9 mouse cellular contexts compared by ENCODE assay signal in the genomic region with DNA sequence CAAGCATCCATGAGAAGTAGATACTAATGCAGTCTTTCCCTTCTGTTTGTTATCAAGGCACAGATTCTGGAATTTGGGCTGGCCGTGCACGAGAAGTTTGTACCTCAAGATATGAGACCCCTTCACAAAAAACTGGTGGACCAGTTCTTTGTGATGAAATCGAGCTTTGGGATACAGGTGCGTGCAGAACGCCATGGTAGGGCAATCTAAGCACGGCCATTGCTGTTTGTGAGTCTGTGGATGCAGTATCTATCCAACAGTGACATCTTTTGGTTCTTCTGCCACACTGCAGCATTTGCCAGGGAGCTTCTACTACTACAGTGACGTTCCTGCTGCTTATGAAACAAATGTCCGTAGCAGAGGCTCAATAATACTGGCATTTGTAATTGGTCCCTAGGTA.
DNase-seq lines count a peak whose midpoint lies in the region; ATAC-seq lines count a peak whose summit lies in the region.
"Had no signal": no experiment of that assay in that cellular context is flagged by ENCODE, and none has a peak within 500 bp of the region (broad histone marks: within the 10 kb centered on the region; RNA-seq: fewer than 3 reads in every experiment).

No protein-coding gene starts in this region.

- H3K27me3 ChIP-seq in midbrain, embryonic 10.5 days (ENCODE audit: low read depth, poor library complexity, severe bottlenecking) = no peaks in the 10 kb centered on the region; the same call in 1 of the 2 replicates
- no peaks in the 10 kb centered on the region for H3K27me3 ChIP-seq in midbrain, embryonic 16.5 days (ENCODE audit: control insufficient read depth, insufficient read depth, low read depth, low read length)

- H3K4me2 ChIP-seq in midbrain, embryonic 16.5 days (ENCODE audit: low read length) = no peak overlapping the region

- H3K27ac ChIP-seq in midbrain, embryonic 10.5 days (replicated peaks) = no peak overlapping the region
- H3K27ac ChIP-seq in midbrain, embryonic 16.5 days (ENCODE audit: low read length) = no peak overlapping the region

- 76% methylated on average over 8 of the region's 8 CpGs for WGBS in midbrain, embryonic 10.5 days
- 69% methylated on average over 8 of the region's 8 CpGs for WGBS in midbrain, embryonic 16.5 days

- H3K4me3 ChIP-seq in midbrain, embryonic 10.5 days = no peak overlapping the region
- no peak overlapping the region for H3K4me3 ChIP-seq in midbrain, embryonic 16.5 days (ENCODE audit: low read depth, low read length)
- H3K4me3 ChIP-seq: myocyte had no signal

- H3K9ac ChIP-seq in midbrain, embryonic 16.5 days (ENCODE audit: low read depth, low read length) = no peak overlapping the region

- peak; percentile 48 for DNase-seq in embryo, embryonic 10 days (ENCODE audit: low spot score)
- no peak for DNase-seq in embryo, embryonic 9.5 days (ENCODE audit: extremely low spot score)
- DNase-seq in midbrain, embryonic 10.5 days (ENCODE audit: low spot score) = peak; percentile 26
- peak; percentile 77 for DNase-seq in brain, adult 2 months (ENCODE audit: low read depth, low spot score)
- DNase-seq in kidney, postnatal 14 days = peak; percentile 37
- DNase-seq in retina, postnatal 1 day = peak; percentile 60
- DNase-seq in urinary bladder, postnatal 25 days (ENCODE audit: low spot score) = no peak

- peaks cover 16% of the 10 kb centered on the region; the same call in 1 of the 2 replicates for H3K36me3 ChIP-seq in midbrain, embryonic 10.5 days
- peaks cover 27% of the 10 kb centered on the region for H3K36me3 ChIP-seq in midbrain, embryonic 16.5 days (ENCODE audit: control insufficient read depth, insufficient read depth, low read length)

- H3K9me3 ChIP-seq in midbrain, embryonic 10.5 days (replicated peaks) = no peaks in the 10 kb centered on the region
- H3K9me3 ChIP-seq in midbrain, embryonic 16.5 days (replicated peaks; ENCODE audit: control insufficient read depth, low read length, poor library complexity, severe bottlenecking) = no peaks in the 10 kb centered on the region

- no peak for ATAC-seq in midbrain, embryonic 16.5 days

- H3K4me1 ChIP-seq in midbrain, embryonic 10.5 days = peaks cover 8% of the 10 kb centered on the region
- H3K4me1 ChIP-seq in midbrain, embryonic 16.5 days (ENCODE audit: control insufficient read depth, insufficient read depth, low read length) = no peaks in the 10 kb centered on the region

Comparison
In these comparisons a context has a peak if more than half of its experiments do, and no peak if none do; other contexts are left out.
1. DNase-seq: peak in embryo, embryonic 10 days (single experiment), midbrain, embryonic 10.5 days (single experiment), brain, adult 2 months (single experiment), kidney, postnatal 14 days (single experiment) and retina, postnatal 1 day (single experiment); none in embryo, embryonic 9.5 days (single experiment) and urinary bladder, postnatal 25 days (single experiment).